Mouse (Mus musculus) heart, adult 2 months (tissue): ENCODE results near the gene Ttyh1.

ENCODE experiments used
- CTCF ChIP-seq: fragments of 200-600 bp; IDR thresholded peaks from 2 replicates; pipeline ENCODE4 v1.8.1; 2022; ENCODE audit warnings: antibody characterized with exemption, mild to moderate bottlenecking, moderate library complexity
- EP300 ChIP-seq: fragments of 200-500 bp; IDR thresholded peaks from 2 replicates; pipeline ENCODE4 v1.6.1; 2011; ENCODE audit warnings: low read depth, low read length, control low read depth; ENCODE audit not compliant: insufficient read depth
- POLR2A ChIP-seq: fragments of 200-500 bp; IDR thresholded peaks from 2 replicates; pipeline ENCODE4 v1.6.1; 2011; ENCODE audit warnings: mild to moderate bottlenecking, low read depth, low read length, control low read depth; ENCODE audit not compliant: insufficient read depth

GRCm38 (mm10) chr7:4080552-4080951, 38.7 kb upstream of the Ttyh1 start:
- TF ChIP-seq CTCF (no peak), EP300 (no peak), POLR2A (no peak)
